Mouse (Mus musculus) MEL (cell line): ENCODE measurements around the gene App. TPM values are rescaled to one million over a fixed set of nuclear protein-coding genes. Genes with fewer than 3 reads are reported as not detected.

Experiments
- DNase-seq: peaks from one replicate; pipeline ENCODE4 v3.0.0; 2011; ENCODE audit warnings: low read depth, low spot score
- H3K27ac ChIP-seq: 2 replicates; pipeline ENCODE4 v1.5.1; 2012; ENCODE audit warnings: low read depth, mild to moderate bottlenecking, control low read depth, low read length, moderate library complexity; ENCODE audit not compliant: control insufficient read depth
- H3K27me3 ChIP-seq, 2 experiments: fragments of 150-350 bp in 1 of 2; sonication (generic) in 1 of 2; 2 replicates each; pipeline ENCODE4 v1.6.1; 2012; ENCODE audit warnings: low read length in 2 of 2, mild to moderate bottlenecking in 2 of 2, improper control_type of control experiment in 1 of 2, moderate library complexity in 1 of 2; ENCODE audit not compliant: insufficient read depth in 2 of 2, control insufficient read depth in 1 of 2
- H3K36me3 ChIP-seq, 2 experiments: 2 replicates each; pipeline ENCODE4 v1.6.1; 2012 to 2014; ENCODE audit warnings: low read length in 2 of 2, improper control_type of control experiment in 1 of 2, inconsistent platforms in 1 of 2, mild to moderate bottlenecking in 1 of 2; ENCODE audit not compliant: insufficient read depth in 2 of 2, control insufficient read depth in 1 of 2
- H3K4me1 ChIP-seq, 2 experiments: fragments of 150-350 bp in 1 of 2; sonication (generic) in 1 of 2; 2 replicates each; pipeline ENCODE4 v1.6.1; 2012; ENCODE audit warnings: low read length in 2 of 2, improper control_type of control experiment in 1 of 2, mild to moderate bottlenecking in 1 of 2; ENCODE audit not compliant: insufficient read depth in 2 of 2, control insufficient read depth in 1 of 2
- H3K4me3 ChIP-seq, 2 experiments: fragments of 150-350 bp in 1 of 2; sonication (generic) in 1 of 2; 2 replicates each; pipeline ENCODE4 v1.5.1; 2012; ENCODE audit warnings: low read depth in 2 of 2, low read length in 2 of 2, mild to moderate bottlenecking in 2 of 2, moderate library complexity in 2 of 2, control low read depth in 1 of 2, improper control_type of control experiment in 1 of 2; ENCODE audit not compliant: control insufficient read depth in 1 of 2, insufficient read depth in 1 of 2
- H3K79me2 ChIP-seq: 2 replicates; pipeline ENCODE4 v1.6.1; 2012; ENCODE audit warnings: mild to moderate bottlenecking, low read length, moderate library complexity; ENCODE audit not compliant: control insufficient read depth, poor library complexity, insufficient read depth
- H3K9ac ChIP-seq: 2 replicates; pipeline ENCODE4 v1.6.1; 2012; ENCODE audit warnings: low read depth, mild to moderate bottlenecking, control low read depth, low read length, moderate library complexity; ENCODE audit not compliant: control insufficient read depth, poor library complexity, severe bottlenecking
- H3K9me3 ChIP-seq: fragments of 150-350 bp; sonication (generic); replicated peaks from 2 replicates; pipeline ENCODE4 v1.6.1; 2012; ENCODE audit warnings: mild to moderate bottlenecking, low read length, improper control_type of control experiment, moderate library complexity; ENCODE audit not compliant: insufficient read depth
- BHLHE40 ChIP-seq: IDR thresholded peaks from 2 replicates; pipeline ENCODE4 v1.6.1; 2012; ENCODE audit warnings: low read depth, mild to moderate bottlenecking, inconsistent platforms, low read length, improper control_type of control experiment, borderline replicate concordance
- E2F4 ChIP-seq: IDR thresholded peaks from 2 replicates; pipeline ENCODE4 v1.6.1; 2011; ENCODE audit warnings: low read depth, low read length, improper control_type of control experiment, borderline replicate concordance
- EP300 ChIP-seq, 2 experiments: IDR thresholded peaks; 2 replicates each; pipeline ENCODE4 v1.6.1; 2011; ENCODE audit warnings: improper control_type of control experiment in 2 of 2, low read length in 2 of 2, low read depth in 1 of 2, mild to moderate bottlenecking in 1 of 2
- ETS1 ChIP-seq: IDR thresholded peaks from 2 replicates; pipeline ENCODE4 v1.6.1; 2012; ENCODE audit warnings: low read depth, mild to moderate bottlenecking, inconsistent platforms, low read length, improper control_type of control experiment, moderate library complexity
- GATA1 ChIP-seq: IDR thresholded peaks from 2 replicates; pipeline ENCODE4 v1.6.1; 2011; ENCODE audit warnings: low read depth, low read length, improper control_type of control experiment
- KAT2A ChIP-seq: conservative IDR thresholded peaks from 2 replicates; pipeline ENCODE4 v1.6.1; 2012; ENCODE audit warnings: low read depth, low read length, improper control_type of control experiment, inconsistent platforms
- MAX ChIP-seq: IDR thresholded peaks from 2 replicates; pipeline ENCODE4 v1.6.1; 2011; ENCODE audit warnings: low read length, improper control_type of control experiment
- MAZ ChIP-seq: IDR thresholded peaks from 2 replicates; pipeline ENCODE4 v1.6.1; 2012; ENCODE audit warnings: low read depth, mild to moderate bottlenecking, inconsistent platforms, low read length, improper control_type of control experiment
- MEF2A ChIP-seq: IDR thresholded peaks from 2 replicates; pipeline ENCODE4 v1.6.1; 2014; ENCODE audit warnings: low read depth, mild to moderate bottlenecking, inconsistent platforms, low read length, improper control_type of control experiment; ENCODE audit not compliant: poor library complexity, insufficient replicate concordance, severe bottlenecking; ENCODE audit errors: extremely low read depth
- MYC ChIP-seq: IDR thresholded peaks from 2 replicates; pipeline ENCODE4 v1.6.1; 2011; ENCODE audit warnings: low read depth, mild to moderate bottlenecking, low read length, improper control_type of control experiment, moderate library complexity
- NRF1 ChIP-seq: IDR thresholded peaks from 2 replicates; pipeline ENCODE4 v1.6.1; 2014; ENCODE audit warnings: low read depth, mild to moderate bottlenecking, inconsistent platforms, low read length, improper control_type of control experiment, moderate library complexity; ENCODE audit not compliant: poor library complexity, insufficient read depth, severe bottlenecking
- POLR2AphosphoS2 ChIP-seq: IDR thresholded peaks from 2 replicates; pipeline ENCODE4 v1.6.1; 2011; ENCODE audit warnings: low read length, improper control_type of control experiment
- POLR2AphosphoS5 ChIP-seq: IDR thresholded peaks from 2 replicates; pipeline ENCODE4 v1.6.1; 2012; ENCODE audit warnings: low read depth, borderline replicate concordance, mild to moderate bottlenecking, inconsistent platforms, low read length, moderate library complexity, mixed read lengths
- RCOR1 ChIP-seq: IDR thresholded peaks from 2 replicates; pipeline ENCODE4 v1.6.1; 2012; ENCODE audit warnings: low read depth, mild to moderate bottlenecking, inconsistent platforms, low read length, improper control_type of control experiment
- TCF12 ChIP-seq: IDR thresholded peaks from 2 replicates; pipeline ENCODE4 v1.6.1; 2014; ENCODE audit warnings: low read depth, mild to moderate bottlenecking, inconsistent platforms, low read length, improper control_type of control experiment, moderate library complexity
- ZKSCAN1 ChIP-seq: IDR thresholded peaks from 2 replicates; pipeline ENCODE4 v1.6.1; 2012; ENCODE audit warnings: low read depth, mild to moderate bottlenecking, inconsistent platforms, low read length, improper control_type of control experiment, moderate library complexity
- ZMIZ1 ChIP-seq: IDR thresholded peaks from 2 replicates; pipeline ENCODE4 v1.6.1; 2012; ENCODE audit warnings: low read depth, mild to moderate bottlenecking, inconsistent platforms, low read length, improper control_type of control experiment, moderate library complexity
- ZNF384 ChIP-seq: IDR thresholded peaks from 2 replicates; pipeline ENCODE4 v1.6.1; 2012; ENCODE audit warnings: low read depth, mild to moderate bottlenecking, inconsistent platforms, low read length, improper control_type of control experiment
- polyA plus RNA-seq, 2 experiments: library from polyadenylated mRNA; stranded (reverse) in 1 of 2; unstranded in 1 of 2; fragments of >175 nt in 1 of 2; fragments of >200 nt in 1 of 2; gene quantifications; 2 replicates each; pipeline versions ENCODE4 v1.2.1 to v1.2.4; 2012; ENCODE audit warnings: low replicate concordance in 2 of 2, low read depth in 1 of 2; ENCODE audit not compliant: insufficient read length in 2 of 2, insufficient read depth in 1 of 2, missing spikeins in 1 of 2
- total RNA-seq: library from RNA; depleted of rRNA; stranded (reverse); fragments of 300-350 nt; gene quantifications from 2 replicates; pipeline ENCODE4 v1.2.3, GENCODE M21; 2012

Gene App
- total and polyA plus RNA-seq, 3 experiments, result not detected

DNA sequence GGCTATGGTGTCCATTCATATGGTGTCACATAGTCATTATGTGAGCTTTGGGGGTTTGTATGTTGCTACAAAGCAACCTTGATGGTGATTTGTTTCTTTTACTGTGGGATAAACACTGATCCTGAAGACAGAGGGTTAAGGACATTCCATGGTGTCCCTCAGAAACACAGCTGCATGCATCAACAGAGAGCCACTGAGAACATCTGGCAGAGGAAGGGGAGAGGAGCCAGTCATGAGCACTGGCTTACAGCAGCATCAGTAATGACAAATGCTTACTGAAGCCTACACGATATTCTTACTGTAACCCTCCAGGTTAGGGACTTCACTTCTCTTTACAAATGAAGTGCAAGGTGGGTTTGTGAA lies 24.1 kb downstream of the App start:
- H3K79me2 ChIP-seq, result no peaks in the 10 kb centered on the region
- no peaks in the 10 kb centered on the region for H3K36me3 ChIP-seq
- no peak overlapping the region for H3K27ac ChIP-seq
- TF ChIP-seq ZNF384, result no peak
- TF ChIP-seq MAX, result no peak
- no peak for TF ChIP-seq RCOR1
- no peak overlapping the region for H3K4me3 ChIP-seq
- no peaks in the 10 kb centered on the region for H3K9me3 ChIP-seq
- no peak for DNase-seq
- no peaks in the 10 kb centered on the region for H3K27me3 ChIP-seq
- H3K9ac ChIP-seq, result no peak overlapping the region
- no peaks in the 10 kb centered on the region for H3K4me1 ChIP-seq

DNA sequence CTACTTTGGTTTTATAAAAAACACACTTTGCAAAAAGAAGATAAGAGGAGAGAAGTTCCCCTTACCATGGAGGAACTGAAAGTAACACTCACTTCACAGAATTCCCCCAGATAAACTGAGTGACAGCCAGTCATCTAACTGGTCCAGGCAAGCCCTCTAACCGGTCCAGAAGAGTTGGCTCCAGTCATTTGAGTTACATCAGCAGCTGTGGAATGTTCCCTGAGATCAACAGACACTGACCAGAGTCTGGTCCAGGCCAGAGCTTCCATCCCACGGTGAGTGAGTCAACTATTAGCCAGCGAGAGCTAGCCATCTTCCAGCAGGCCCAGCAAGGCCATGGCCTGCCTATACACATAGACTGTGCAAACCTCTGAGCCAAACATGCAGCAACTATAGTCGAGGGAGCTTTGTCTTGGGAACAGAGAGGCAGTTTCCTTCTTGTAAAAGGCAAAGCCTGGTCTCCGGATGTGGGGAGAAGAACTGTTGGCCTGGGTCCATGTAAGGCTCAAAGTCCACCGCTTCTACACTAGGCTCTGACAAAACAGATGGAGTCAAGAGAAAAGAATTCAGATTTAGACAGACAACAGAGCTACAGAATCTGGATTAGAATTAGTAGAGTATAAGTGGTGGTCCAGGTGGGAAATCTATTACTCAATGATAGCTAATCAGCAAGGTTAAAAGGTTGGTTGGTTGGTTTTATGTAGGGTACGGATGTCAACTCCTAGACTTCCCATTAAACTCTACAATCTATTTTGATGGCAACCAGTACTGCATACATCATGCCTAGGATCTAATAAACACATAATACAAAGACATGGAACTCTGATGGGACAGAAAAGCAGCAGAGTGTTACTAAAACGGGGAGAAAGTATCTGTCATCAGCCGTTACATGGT lies 24.7 kb downstream of the App start:
- TF ChIP-seq BHLHE40 (no peak), ZKSCAN1 (no peak), MAZ (no peak), POLR2AphosphoS2 (no peak), E2F4 (no peak), KAT2A (no peak), EP300 (IDR thresholded peaks at IDR 0.05; ENCODE audit: low read depth in 1 of 2, low read length in 2 of 2) (no peak), MAX (no peak), MEF2A (no peak), ZNF384 (no peak), POLR2AphosphoS5 (no peak), ETS1 (no peak), MYC (no peak), TCF12 (no peak), NRF1 (no peak), GATA1 (no peak), ZMIZ1 (no peak)
- Histone ChIP-seq H3K27ac (no peak overlapping the region), H3K4me3 (no peak overlapping the region)

More for the DNA sequence above, 24.7 kb downstream of the App start:
- no peaks in the 10 kb centered on the region for H3K79me2 ChIP-seq
- H3K27me3 ChIP-seq, result no peaks in the 10 kb centered on the region
- H3K9me3 ChIP-seq, result no peaks in the 10 kb centered on the region
- no peaks in the 10 kb centered on the region for H3K36me3 ChIP-seq
- DNase-seq, result no peak
- no peak overlapping the region for H3K9ac ChIP-seq
- H3K4me1 ChIP-seq, result no peaks in the 10 kb centered on the region
